In genomic region chr6:30957784-30958735, GRCm38 (mm10) we compare ENCODE assay signal across 8 mouse cellular contexts. TPM values are rescaled to one million over a fixed set of nuclear protein-coding genes. Genes with fewer than 3 reads are reported as not detected.
DNase-seq lines count a peak whose midpoint lies in the region; ATAC-seq lines count a peak whose summit lies in the region.

No protein-coding gene starts in this region.

- H3K36me3 ChIP-seq in heart, embryonic 14.5 days (ENCODE audit: control insufficient read depth, insufficient read depth, low read length) = no peaks in the 10 kb centered on the region
- H3K36me3 ChIP-seq in midbrain, embryonic 14.5 days (ENCODE audit: control insufficient read depth, insufficient read depth, low read length) = no peaks in the 10 kb centered on the region

- peak overlapping the region; percentile 87 for H3K4me2 ChIP-seq in heart, embryonic 14.5 days (ENCODE audit: low read length)
- peak overlapping the region; percentile 54 for H3K4me2 ChIP-seq in midbrain, embryonic 14.5 days (ENCODE audit: low read length)

- peak overlapping the region; percentile 47 for H3K9ac ChIP-seq in heart, embryonic 14.5 days (ENCODE audit: low read length)
- H3K9ac ChIP-seq in midbrain, embryonic 14.5 days (replicated peaks; ENCODE audit: low read length) = no peak overlapping the region

- WGBS in heart, embryonic 14.5 days = 5% methylated on average over 84 of the region's 84 CpGs
- 2% methylated on average over 84 of the region's 84 CpGs for WGBS in midbrain, embryonic 14.5 days

- H3K27ac ChIP-seq in heart, embryonic 14.5 days (replicated peaks in 1 of 2; ENCODE audit: control insufficient read depth in 1 of 2, insufficient read depth in 1 of 2, low read depth in 2 of 2, low read length in 2 of 2) = no peak overlapping the region
- H3K27ac ChIP-seq in midbrain, embryonic 14.5 days (replicated peaks; ENCODE audit: low read depth, low read length) = no peak overlapping the region

- peaks cover 35% of the 10 kb centered on the region for H3K27me3 ChIP-seq in heart, embryonic 14.5 days (ENCODE audit: control insufficient read depth, insufficient read depth, low read length)
- H3K27me3 ChIP-seq in midbrain, embryonic 14.5 days (ENCODE audit: control insufficient read depth, insufficient read depth, low read length) = peaks cover 65% of the 10 kb centered on the region

- H3K4me1 ChIP-seq in heart, embryonic 14.5 days (ENCODE audit: control insufficient read depth in 2 of 2, insufficient read depth in 2 of 2, low read length in 2 of 2) = no peaks in the 10 kb centered on the region
- H3K4me1 ChIP-seq in midbrain, embryonic 14.5 days (ENCODE audit: control insufficient read depth, insufficient read depth, low read length) = no peaks in the 10 kb centered on the region

- peak; percentile 66 to 67 for DNase-seq in cerebellum, postnatal 14 days
- DNase-seq in cerebellum, adult 9-11 months = no peak
- peak; percentile 22 for DNase-seq in urinary bladder, adult 2 months (ENCODE audit: low spot score)
- DNase-seq in urinary bladder, postnatal 10 days (ENCODE audit: low spot score) = no peak
- DNase-seq in kidney, postnatal 25 days = peak; percentile 24 to 32
- DNase-seq in midbrain, embryonic 14.5 days = peak; percentile 79

- H3K9me3 ChIP-seq in heart, embryonic 14.5 days (ENCODE audit: control insufficient read depth, low read length) = peaks cover 28% of the 10 kb centered on the region
- peaks cover 35% of the 10 kb centered on the region for H3K9me3 ChIP-seq in midbrain, embryonic 14.5 days (ENCODE audit: control insufficient read depth, low read length)

- no peak for ATAC-seq in heart, embryonic 14.5 days (ENCODE audit: insufficient number of reproducible peaks, insufficient read depth, low FRiP score, low read depth)
- ATAC-seq in midbrain, embryonic 14.5 days (ENCODE audit: low FRiP score, low TSS enrichment) = no peak
- ATAC-seq in megakaryocyte-erythroid progenitor cell, adult 5-6 weeks (replicated peaks; ENCODE audit: low FRiP score, low TSS enrichment, poor library complexity, severe bottlenecking) = no peak

- peak overlapping the region; percentile 59 to 67 for H3K4me3 ChIP-seq in heart, embryonic 14.5 days (ENCODE audit: control insufficient read depth in 1 of 2, insufficient read depth in 1 of 2, low read depth in 1 of 2, low read length in 2 of 2)
- H3K4me3 ChIP-seq in midbrain, embryonic 14.5 days (replicated peaks; ENCODE audit: low read depth, low read length) = peak overlapping the region; percentile 38

RNA-seq across cellular contexts. Expression of gene Klf14, which starts 0.8 kb away (rescaled TPM):
- polyA plus RNA-seq in urinary bladder, adult 2 months (2012; rRNA removed) = 0.04 TPM in 1 of 2 replicates, not detected in the other
- 1.9 and 3.0 TPM in 2 replicates for polyA plus RNA-seq in heart, embryonic 14.5 days (2014; fragmentation: Nextera tagmentation; extraction: Ambion mirVana)
- 0.07 TPM in 2 replicates for polyA plus RNA-seq in midbrain, embryonic 14.5 days (2014; fragmentation: Nextera tagmentation; extraction: Ambion mirVana)
- total RNA-seq in megakaryocyte-erythroid progenitor cell, adult 5-6 weeks (2014; fragmentation: Nextera tagmentation) = not detected in 2 replicates
- not detected in 2 replicates for total RNA-seq in megakaryocyte-erythroid progenitor cell, adult 5-6 weeks (2017)

RNA-seq across cellular contexts. Expression of gene Tsga13, which starts 42.7 kb away (rescaled TPM):
- polyA plus RNA-seq in urinary bladder, adult 2 months (2012; rRNA removed) = 0.13 TPM in 1 of 2 replicates, not detected in the other
- polyA plus RNA-seq in heart, embryonic 14.5 days (2014; fragmentation: Nextera tagmentation; extraction: Ambion mirVana) = 0.34 and 0.35 TPM in 2 replicates
- 0.39 TPM in 1 of 2 replicates, not detected in the other for polyA plus RNA-seq in midbrain, embryonic 14.5 days (2014; fragmentation: Nextera tagmentation; extraction: Ambion mirVana)
- not detected in 2 replicates for total RNA-seq in megakaryocyte-erythroid progenitor cell, adult 5-6 weeks (2014; fragmentation: Nextera tagmentation)
- total RNA-seq in megakaryocyte-erythroid progenitor cell, adult 5-6 weeks (2017) = not detected in 2 replicates

Comparison
In these comparisons a context has a peak if more than half of its experiments do, and no peak if none do; other contexts are left out.
1. DNase-seq: peak in cerebellum, postnatal 14 days (2 of 2), urinary bladder, adult 2 months (single experiment), kidney, postnatal 25 days (2 of 2) and midbrain, embryonic 14.5 days (single experiment); none in cerebellum, adult 9-11 months (single experiment) and urinary bladder, postnatal 10 days (single experiment).